Mouse (Mus musculus): Measurements from ENCODE around the gene Kdelr3.

Gene Kdelr3

GRCm38 (mm10) chr15:79575543-79576222 is 59.5 kb downstream of the Kdelr3 start:
- no peak for DNase-seq (ENCODE audit: low read depth, low spot score)

- DNase-seq (ENCODE audit: low read depth, low spot score), result no peak
Observed at GRCm38 (mm10) chr15:79576947-79577346, 60.7 kb downstream of the Kdelr3 start.
